Mouse (Mus musculus): Measurements from ENCODE around the gene Ptpre. TPM values are rescaled to one million over a fixed set of nuclear protein-coding genes. Genes with fewer than 3 reads are reported as not detected.
"Not testable (repeated sequence)": the region's sequence is repeated elsewhere in the genome, so short reads cannot be mapped to it uniquely, and the experiment has no call there.

Gene Ptpre
- total and polyA plus RNA-seq, 3 experiments, result 1.9 to 8.1 (median 3.5) TPM

DNA sequence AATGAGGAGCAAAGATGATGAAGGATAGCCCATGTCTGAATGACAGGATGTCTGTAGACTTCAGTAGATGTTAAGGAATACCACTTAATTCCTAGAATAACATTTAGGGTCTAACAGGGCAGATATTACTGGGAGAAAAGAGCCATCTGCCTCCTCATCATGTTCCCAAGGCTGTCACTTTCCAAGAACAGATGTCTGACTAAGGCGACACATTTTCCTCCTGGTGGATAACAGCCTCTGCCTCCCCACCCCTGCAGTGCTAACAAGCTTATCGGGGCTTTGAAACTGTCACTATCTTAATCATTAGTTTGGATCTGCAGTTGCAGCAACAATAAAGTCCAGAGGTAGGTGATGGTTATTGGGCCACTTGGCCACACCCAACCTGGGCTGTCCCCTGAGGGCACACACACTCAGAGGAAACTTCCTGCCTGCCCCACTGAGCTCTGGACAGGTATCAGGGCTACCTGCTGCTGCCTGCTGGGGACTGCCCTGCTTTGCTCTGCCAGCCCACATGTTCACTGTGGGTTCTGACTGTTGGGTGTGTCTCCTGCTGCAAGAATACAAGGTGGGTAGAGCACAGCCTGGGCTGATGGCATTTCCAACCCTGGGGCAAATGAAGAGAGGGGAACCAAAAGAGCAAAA is 2.6 kb upstream of the Ptpre start:
- no peak for DNase-seq

GRCm38 (mm10) chr7:135535908-135536307 is 1.4 kb upstream of the Ptpre start:
- no peak for DNase-seq

DNA sequence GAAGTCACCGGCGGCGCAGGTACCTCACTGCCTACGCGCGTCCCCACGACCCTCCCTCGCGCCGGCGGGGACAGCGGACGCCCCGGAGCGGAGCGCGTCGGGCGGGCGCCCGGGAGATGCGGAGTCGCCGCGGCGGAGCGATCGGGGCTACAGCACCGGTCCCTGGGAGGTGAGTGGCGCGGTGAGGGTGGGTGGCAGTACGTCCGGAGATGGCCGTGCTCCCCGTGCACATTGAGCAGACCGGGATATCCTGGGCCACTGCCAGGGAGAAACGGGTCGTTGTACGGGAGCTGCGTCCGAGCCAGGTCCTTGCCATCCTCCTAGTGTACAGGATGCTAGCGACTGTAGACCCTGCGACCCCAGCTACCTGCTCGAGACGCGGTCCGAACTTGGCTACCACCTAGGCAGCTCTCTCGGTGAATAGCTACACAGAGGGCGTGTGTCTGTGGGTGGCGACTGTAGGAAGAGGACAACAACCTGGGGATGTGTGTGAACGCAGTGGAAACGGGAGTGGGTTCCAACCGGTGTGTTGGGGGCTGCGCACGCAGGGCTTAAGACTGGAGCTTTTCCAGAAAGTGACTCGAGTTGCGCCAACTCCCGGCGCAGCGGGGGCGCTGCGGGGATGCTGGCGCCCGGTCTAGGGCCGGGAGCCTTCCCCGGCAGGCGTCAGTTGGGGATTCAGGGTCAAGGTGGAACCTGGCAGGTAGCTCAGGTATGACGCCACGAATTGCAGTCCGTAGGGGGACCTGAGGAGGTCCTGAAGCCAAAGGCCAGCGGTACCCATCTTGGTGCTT is 864 bp downstream of the Ptpre start:
- peak; percentile 35 for DNase-seq

- DNase-seq, result peak; percentile 18
These were observed 2.1 kb downstream of the Ptpre start for GRCm38 (mm10) chr7:135539429-135539828.

GRCm38 (mm10) chr7:135542235-135542634 is 5.0 kb downstream of the Ptpre start:
- no peak for DNase-seq

- no peak for DNase-seq
These were observed 5.8 kb downstream of the Ptpre start for GRCm38 (mm10) chr7:135543033-135543432.

GRCm38 (mm10) chr7:135544321-135544720 is 7.0 kb downstream of the Ptpre start:
- DNase-seq, result peak; percentile 55

DNA sequence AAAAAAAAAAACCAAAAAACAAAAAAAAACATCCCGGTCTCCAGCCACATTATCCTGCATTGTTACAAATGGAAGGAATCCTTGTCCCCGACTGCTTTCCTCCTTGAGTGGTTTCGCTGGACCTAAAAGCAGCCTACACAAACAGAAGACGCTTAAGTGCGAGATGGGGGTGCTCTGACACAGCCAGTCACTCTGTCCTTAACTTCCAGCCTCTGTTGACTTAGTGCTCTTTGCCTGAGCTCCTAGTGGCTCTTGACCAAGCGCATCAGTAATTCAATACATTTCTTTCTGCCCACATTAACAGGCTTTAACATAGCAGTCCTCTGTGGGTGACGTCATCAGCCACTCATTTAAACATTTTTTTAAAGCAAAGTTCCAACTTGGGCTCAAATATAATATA is 8.7 kb downstream of the Ptpre start:
- no peak for DNase-seq

DNA sequence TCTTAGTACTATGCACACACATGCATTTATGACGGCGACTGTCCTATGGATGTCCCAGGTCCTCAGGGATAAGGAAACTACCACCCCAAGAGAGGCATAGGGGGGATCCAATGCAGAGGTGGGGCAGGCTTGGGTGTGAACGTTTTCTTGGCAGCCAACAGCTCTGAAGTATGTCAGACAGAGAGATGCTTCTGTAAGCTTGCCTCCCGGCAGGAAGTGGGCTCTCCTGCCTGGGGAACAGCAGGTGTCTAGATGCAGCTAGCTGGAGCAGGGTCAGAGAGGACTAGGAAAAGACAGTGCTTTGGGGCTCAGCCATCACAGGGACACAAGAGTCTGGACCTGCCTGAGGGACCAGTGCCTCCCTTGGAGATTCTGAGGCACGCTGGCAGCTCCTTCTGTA is 9.2 kb downstream of the Ptpre start:
- DNase-seq, result no peak

DNA sequence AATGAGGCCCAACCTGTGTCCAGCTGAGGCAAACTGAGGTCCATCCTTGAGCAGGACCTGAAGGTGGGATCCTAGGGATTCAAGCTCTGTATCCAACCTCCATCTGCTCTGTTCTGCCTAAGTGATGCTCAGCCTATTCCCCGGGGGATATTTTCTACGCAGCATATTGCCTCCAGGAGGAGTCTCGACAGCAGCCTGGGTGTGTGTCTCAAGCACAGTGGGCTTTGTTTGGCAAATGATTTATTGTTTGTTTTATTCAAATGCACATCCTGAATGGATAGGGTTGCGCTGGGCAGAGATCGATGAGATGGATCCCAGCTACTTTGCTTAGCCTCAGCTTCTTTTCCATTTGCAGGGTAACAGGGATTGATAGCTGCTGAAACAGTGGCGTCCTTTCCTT is 11.2 kb downstream of the Ptpre start:
- no peak for DNase-seq

- DNase-seq, result peak; percentile 84
These were observed 14.3 kb downstream of the Ptpre start for GRCm38 (mm10) chr7:135551547-135551946.

DNA sequence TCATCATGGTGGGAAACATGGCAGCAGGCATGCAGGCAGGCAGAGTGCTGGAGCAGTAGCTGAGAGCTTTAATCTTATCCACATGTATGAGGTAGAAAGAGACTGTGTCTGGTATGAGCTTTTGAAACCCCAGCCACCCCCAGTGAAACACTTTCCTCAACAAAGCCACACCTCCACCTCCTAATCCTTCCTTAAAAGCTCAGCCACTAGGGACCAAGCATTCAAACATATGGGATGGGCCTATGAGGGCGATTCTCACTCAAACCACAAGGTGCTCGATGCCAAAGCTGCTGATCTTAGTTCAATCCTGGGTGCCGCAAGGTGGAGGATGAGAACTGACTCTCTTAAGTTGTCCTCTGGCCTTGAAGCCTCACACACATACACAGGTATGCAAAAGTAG is 16.3 kb downstream of the Ptpre start:
- no peak for DNase-seq

GRCm38 (mm10) chr7:135556663-135557402 is 19.6 kb downstream of the Ptpre start:
- DNase-seq, result no peak

GRCm38 (mm10) chr7:135560280-135560679 is 23.0 kb downstream of the Ptpre start:
- no peak for DNase-seq

GRCm38 (mm10) chr7:135564022-135564421 is 26.7 kb downstream of the Ptpre start:
- DNase-seq, result no peak

- DNase-seq, result no peak
These were observed 28.7 kb downstream of the Ptpre start for GRCm38 (mm10) chr7:135566013-135566412.

GRCm38 (mm10) chr7:135567582-135567981 is 30.3 kb downstream of the Ptpre start:
- DNase-seq, result peak; percentile 45

GRCm38 (mm10) chr7:135568550-135568949 is 31.3 kb downstream of the Ptpre start:
- no peak for DNase-seq

DNA sequence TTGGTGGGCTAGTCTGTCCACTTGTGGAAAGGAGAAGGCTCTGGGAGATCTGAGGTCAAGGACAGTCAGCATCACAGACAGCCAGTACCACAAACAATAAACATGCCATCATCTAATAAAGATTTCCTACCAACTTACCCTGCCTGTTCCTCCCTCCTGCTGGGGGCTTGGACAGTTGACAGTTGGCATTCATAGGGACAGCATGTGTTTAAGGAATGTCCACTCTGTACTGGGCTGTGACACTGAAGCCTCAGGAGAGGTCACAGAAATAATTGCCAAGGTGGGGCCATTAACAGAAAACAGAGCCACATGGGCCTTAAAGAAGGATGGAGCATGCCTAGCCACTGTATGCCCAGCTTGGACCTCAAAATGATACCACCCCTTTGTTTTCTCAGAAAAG is 34.1 kb downstream of the Ptpre start:
- no peak for DNase-seq

- no peak for DNase-seq
These were observed 34.8 kb downstream of the Ptpre start for GRCm38 (mm10) chr7:135571951-135572559.

GRCm38 (mm10) chr7:135575319-135576069 is 38.2 kb downstream of the Ptpre start:
- DNase-seq, result not testable (repeated sequence)

- DNase-seq, result no peak
These were observed 39.0 kb downstream of the Ptpre start for GRCm38 (mm10) chr7:135576329-135576728.
